Mouse (Mus musculus): ENCODE measurements around the gene Tmc6. TPM values are rescaled to one million over a fixed set of nuclear protein-coding genes. Genes with fewer than 3 reads are reported as not detected.

The Tmc6 gene
- polyA plus RNA-seq, 1 experiment, result 48.2 TPM

DNA sequence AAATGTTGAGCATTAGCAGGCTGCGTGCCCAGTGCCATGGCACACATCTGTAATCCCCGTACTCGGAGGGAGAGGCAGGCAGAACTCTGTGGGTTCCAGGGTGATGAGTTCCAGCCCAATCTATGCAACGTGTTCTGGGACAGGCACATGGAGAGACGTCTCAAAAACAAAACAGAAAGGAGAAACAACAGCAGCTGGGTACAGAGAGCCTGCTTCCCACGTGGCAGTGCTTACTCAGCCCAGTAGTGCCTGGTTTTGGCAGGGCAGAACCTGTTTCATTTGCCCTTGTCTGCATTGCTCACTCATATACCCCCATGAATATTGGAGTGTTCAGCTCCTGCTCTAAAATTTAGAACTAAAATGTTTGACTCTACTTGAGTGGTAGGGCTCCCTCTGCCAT is 30.5 kb downstream of the Tmc6 start:
- TF ChIP-seq GATA1 (IDR thresholded peaks at IDR 0.05; ENCODE audit: low read length), result no peak

DNA sequence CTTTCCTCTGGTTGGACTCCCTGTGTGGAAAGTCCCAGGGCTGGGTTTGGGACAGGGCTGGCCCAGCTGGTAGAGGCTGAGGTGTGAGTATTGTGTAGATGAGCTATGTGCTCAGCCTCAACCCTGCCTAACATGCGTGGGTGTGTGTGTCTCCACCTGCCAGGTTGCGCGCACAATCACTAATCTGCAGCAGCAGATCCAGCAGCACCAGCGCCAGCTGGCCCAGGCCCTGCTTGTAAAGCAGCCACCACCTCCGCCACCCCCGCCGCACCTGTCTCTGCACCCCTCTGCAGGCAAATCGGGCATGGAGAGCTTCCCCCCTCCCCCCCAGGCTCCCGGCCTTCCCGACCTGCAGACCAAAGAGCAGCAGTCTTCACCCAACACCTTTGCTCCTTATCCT is 32.6 kb downstream of the Tmc6 start:
- no peak for TF ChIP-seq GATA1 (IDR thresholded peaks at IDR 0.05; ENCODE audit: low read length)

DNA sequence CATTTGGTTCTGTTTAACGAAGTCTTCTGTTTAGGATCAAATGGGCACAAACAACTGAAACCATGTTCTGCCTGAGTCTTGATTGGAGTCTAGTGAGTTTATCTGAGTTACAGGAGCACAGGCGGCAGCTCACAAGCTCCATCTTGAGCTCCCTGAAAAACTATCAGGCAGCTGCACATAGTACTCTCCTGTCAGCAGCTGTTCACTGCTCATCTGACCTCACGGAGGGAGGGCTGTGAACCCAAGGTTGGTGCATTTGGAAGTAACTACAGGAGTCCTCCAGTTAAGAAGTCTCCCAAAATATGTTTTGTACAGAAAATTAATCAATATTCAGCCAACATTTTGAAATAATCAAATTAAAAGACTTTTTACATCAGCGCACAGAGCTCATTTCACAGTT is 33.4 kb downstream of the Tmc6 start:
- no peak for TF ChIP-seq GATA1 (IDR thresholded peaks at IDR 0.05; ENCODE audit: low read length)

DNA sequence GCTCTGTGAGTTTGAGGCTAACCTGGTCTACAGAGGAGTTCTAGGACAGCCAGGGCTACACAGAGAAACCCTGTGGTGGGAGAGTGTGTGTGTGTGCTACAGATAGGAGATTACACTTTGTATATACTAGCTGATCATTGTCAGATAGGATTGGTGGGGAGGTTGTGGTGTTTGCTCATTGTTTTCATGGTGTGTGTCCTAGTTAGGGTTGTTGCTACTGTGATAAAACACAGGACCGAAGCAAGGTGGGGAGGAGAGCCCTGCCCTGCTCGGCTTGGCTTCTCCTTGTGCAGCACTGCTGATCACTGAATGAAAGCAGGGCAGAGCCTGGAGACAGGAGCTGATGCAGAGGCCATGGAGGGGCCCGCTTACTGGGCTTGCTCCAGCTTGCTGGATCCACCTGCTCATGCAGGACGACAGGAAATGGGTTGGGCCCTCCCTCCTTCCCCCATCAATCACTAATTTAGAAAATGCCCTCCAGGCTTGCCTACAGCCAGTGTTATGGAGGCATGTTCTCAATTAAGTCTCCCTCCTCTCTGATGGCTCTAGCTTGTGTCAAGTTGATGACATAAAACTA is 38.5 kb downstream of the Tmc6 start:
- no peak for TF ChIP-seq GATA1 (IDR thresholded peaks at IDR 0.05; ENCODE audit: low read length)

DNA sequence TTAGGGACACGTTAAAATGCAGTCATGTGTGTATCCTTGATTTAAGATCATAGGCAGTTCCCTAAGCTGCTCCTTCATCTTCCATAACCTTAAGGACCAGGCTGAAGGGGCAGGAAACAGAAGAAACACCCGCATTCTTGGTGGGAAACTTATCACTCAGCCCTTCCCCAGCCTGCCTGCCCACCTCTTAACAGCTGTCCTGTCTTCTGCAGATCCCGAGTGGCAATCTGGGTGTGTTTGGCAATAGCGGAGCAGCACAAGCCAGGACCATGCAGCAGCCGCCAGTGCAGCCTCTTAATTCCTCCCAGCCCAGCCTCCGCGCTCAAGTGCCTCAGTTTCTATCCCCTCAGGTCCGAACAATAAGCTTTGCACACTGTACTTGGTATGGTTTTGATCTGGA is 39.3 kb downstream of the Tmc6 start:
- no peak for TF ChIP-seq GATA1 (IDR thresholded peaks at IDR 0.05; ENCODE audit: low read length)

DNA sequence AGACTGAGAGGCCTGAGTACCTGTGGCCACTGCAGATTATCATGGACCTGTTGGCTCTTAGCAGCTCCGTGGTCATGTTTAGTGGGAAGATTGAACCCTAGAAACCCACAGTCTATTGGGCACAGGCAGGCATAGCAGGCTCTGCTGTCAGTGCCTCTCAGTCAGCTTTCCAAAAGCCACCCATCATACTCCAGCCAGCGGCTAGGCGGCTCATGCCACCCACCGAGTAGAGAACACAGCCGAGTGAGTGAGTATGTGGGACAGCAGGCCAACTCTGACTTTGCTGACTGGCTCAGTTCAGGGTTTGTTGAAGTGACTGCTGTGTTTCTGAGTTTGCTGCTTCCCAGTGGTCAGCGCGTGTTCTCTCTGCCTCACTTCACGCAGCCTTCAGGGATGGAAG is 39.8 kb downstream of the Tmc6 start:
- no peak for TF ChIP-seq GATA1 (IDR thresholded peaks at IDR 0.05; ENCODE audit: low read length)

DNA sequence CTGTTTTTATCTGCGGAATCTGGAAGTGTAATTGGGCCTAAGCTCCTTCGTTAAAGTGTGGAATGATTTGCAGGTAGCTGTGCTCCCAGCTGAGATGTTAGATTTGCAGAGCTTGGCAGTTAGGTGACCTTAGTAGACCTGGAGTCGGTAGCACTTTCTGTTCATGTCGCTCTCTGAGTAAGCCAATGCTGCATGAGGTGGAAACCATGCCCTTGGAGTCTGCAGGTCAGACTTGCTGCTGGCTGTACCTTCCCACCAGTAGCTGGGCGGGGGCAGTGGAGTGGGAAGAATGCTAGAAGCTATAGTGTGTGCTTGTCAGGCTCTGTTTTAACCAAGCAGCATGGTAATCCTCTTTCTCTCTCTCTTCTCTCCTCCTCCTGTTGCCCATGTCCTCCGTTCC is 40.9 kb downstream of the Tmc6 start:
- no peak for TF ChIP-seq GATA1 (IDR thresholded peaks at IDR 0.05; ENCODE audit: low read length)

DNA sequence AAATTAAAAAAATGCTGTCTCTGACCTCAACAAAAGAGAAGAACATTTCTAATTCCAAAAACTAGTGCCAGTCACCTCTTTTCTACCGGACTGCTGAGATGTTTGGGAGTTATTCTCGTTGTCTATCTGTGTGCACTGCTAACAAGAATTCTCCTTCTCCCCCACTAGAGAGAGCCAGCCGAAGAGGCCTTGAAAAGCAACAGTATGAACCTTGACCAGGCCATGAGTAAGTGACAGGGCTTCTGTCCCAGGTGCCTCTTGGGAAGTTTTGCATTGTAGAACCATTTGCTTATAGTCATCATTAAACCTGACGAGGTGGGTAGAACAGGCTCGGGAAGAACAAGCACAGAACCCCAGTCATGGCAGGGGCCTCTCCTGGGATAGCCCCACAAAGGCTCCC is 43.9 kb downstream of the Tmc6 start:
- TF ChIP-seq GATA1 (IDR thresholded peaks at IDR 0.05; ENCODE audit: low read length), result no peak

DNA sequence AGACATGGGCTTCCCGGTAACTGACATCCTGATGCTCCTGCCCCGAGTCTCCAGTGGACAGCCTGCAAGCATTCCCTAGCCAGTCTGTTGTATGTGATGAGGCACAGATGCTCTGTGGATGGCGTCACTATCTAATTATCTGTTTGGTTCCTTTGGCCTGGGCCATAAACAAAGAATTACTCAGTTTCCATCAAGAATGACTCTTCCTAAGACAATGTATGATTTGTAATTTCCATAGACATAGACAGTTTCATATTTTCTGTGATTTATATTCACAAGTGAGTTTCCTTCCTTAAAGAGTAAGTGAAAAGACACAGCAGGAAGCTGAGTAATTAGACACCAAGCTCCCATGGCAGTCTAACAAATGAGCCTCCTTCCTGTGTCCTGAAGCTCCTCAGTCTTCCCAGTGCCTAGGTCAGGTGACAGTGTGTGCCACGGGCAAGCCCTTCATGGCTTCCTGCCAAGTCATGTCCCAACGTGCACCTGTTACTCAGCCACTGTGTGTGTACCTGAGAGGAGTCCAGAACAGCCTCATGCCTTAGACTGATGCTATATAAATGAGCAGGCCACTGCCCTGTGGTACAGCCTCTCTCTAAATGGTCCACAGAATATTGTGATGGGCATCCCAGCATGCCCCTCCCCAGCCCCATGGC is 45.8 kb downstream of the Tmc6 start:
- TF ChIP-seq GATA1 (IDR thresholded peaks at IDR 0.05; ENCODE audit: low read length), result no peak

DNA sequence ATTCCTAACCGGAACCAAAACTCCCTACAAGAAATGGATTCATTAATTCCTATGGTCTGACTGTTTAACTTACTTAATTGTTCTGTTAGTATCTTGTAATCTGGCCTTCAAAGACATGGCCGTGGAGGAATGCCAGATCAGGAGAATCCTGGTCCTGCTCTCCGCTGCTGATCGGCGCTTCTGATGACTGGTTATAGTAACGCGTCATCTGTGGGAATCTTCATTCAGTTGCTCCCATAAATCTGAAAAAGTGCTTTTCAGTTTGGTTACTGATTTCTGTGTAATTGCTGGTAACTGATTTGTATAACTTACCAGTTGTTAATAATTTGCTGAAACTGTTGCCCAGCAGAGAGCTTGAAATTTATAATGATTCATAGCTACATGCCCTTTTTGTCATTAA is 50.5 kb downstream of the Tmc6 start:
- TF ChIP-seq GATA1 (IDR thresholded peaks at IDR 0.05; ENCODE audit: low read length), result no peak

DNA sequence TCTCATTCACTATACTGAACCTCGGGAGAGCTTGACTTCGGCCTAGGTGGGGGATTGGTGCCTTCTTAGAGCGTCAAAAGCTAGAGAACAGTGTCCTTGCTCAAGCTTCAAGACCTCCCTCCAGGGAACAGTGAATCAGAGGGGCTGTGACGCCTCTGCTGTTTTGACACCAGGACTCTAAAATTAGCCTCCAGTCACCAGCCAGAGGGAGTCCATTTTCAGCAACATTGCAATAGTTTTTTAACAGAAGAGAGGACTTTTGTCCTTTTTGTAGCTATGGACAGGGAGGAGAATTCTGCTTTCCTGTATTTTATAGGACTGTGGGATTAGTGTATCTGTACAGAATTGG is 51.5 kb downstream of the Tmc6 start:
- no peak for TF ChIP-seq GATA1 (IDR thresholded peaks at IDR 0.05; ENCODE audit: low read length)

DNA sequence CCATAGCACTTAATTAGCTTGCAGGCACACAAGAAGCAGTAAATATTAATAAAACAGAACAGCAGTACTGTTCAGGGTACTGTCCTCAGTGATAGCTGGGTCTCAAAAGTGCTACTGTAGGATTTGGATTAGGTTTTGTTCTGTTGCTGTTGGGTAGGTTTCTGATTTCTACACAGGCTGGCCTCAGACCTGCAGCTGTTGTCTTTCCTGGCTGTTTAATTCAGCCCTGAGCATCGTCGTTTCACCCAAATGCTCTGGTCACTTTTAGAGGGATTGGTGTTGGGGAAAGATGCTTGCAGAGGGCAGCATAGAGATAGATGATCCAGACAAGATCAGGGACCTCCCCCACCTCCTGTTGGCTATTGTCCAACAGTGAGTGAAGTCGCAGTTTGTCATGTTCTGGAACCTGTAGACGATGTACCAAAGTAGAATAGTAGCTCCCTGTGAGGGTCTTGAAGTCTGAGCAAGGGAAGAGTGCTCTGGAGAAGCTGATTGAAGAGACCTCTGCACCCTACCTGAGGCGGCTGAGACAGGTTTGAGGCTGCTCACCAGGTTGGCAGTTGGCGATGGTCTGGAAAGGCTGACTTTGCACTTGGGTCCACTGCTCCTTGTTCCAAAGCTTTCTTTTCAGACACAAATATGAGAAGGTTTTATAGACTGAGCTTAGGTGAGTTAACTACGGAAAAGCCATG is 52.1 kb downstream of the Tmc6 start:
- no peak for TF ChIP-seq GATA1 (IDR thresholded peaks at IDR 0.05; ENCODE audit: low read length)

DNA sequence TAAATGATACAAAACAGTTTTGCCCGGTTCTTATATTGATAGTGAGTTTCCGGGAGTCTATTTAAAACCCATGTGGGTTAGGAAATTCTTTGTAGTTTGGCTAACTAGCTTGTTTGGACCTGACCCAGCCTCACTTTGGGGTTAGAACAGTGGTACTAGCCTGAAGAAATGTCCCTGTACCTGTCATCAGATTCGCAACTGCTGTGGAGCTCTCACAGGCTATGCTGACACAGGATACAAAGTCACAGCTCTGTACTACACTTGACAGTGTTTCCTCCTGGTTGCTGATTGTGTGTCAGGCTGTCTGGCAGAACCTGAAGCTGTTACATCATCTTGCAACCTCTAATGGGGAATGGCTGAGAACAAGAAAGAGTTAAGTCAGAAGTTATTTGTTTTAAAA is 52.7 kb downstream of the Tmc6 start:
- TF ChIP-seq GATA1 (IDR thresholded peaks at IDR 0.05; ENCODE audit: low read length), result no peak

DNA sequence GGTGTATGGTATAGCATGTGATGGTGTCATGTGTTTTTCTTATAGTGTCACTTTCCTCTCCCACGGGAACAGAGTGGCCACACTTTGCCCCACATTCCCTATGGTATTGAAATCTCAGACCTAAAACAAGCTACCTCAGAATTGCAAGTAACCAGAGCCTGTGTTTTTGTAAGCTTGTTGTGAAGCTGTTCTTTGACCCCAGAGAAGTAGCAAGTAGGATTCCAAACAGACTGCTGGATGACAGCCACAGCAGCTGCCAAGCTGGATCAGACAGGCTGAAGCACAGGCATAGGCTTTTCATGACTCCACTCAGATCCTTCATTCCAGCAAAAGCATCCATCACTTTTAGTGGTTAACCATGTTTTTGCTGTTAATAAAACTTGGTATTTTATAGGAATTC is 53.2 kb downstream of the Tmc6 start:
- no peak for TF ChIP-seq GATA1 (IDR thresholded peaks at IDR 0.05; ENCODE audit: low read length)

DNA sequence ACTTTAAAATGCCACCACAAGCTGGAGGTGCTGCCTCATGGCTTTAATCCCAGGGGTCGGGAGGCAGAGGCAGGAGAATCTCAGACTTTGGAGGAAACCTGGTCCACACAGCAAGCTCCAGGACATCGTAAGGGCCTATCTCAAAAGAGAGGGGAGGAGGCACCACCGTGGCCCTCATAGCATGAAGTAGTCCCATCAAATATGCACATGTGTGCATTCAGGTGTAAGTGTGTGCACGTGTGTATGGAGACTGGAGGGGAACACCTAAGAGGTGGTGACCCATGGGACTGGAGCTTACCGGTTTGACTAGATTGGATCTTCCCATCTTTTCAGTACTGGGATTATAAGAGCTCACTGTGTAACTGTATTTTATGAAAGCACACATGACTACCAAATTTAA is 53.8 kb downstream of the Tmc6 start:
- no peak for TF ChIP-seq GATA1 (IDR thresholded peaks at IDR 0.05; ENCODE audit: low read length)

DNA sequence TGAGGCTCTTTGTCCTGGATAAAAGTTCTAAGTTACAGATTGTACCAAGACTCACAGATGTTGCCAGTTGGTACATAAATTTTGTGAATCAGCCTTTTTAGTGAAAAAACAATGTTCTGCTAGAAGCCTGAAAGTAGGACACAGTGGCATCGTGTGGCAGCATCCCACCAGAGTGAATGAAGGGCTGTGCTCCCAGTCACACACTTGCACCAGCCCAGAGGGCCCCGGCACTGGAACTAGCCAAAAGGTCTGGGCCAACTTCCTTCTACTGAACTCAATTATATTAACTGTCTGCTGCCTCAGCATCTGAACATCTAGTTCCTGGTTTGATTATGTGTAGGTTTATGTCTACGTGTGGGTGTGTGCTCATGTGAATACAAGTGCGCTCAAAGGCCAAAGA is 55.0 kb downstream of the Tmc6 start:
- TF ChIP-seq GATA1 (IDR thresholded peaks at IDR 0.05; ENCODE audit: low read length), result no peak

DNA sequence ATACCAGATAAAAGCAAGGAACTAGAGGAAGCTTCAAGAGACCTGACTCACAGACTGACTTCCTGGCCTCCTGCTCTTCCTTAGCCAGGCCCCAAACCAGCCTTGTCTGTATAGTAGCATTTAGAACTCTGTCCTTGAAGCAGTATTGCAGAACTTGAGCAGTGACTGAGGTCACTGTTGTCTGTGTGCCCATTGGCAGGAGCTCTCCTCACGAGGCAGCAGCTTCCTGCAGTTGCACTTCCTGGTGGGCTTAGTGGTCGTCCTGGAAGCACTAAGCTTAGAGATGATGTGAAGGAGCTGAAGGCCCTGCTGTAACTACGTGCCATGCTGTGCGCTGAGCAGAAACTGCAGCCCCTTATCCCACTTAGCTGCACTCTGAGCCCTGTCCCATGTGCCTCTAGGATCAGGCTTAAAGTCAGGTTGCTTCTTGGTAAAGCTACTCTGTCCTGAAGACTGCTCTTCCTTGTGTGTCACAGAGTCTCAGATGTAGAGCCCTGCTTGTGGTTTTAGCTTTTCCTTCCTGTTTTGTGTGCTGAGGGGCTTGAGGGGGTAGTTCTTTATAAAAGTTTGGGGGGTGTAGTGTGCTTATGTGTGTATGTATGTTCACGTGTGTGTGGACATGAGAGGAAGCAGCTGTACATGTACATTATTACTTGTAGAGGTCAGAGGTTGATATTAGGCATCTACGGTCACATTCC is 57.2 kb downstream of the Tmc6 start:
- no peak for TF ChIP-seq GATA1 (IDR thresholded peaks at IDR 0.05; ENCODE audit: low read length)
